Mouse (Mus musculus) monocyte, adult 59 days (primary cell): ENCODE measurements around the gene Olfr695. TPM values are rescaled to one million over a fixed set of nuclear protein-coding genes. Genes with fewer than 3 reads are reported as not detected.

Experiments
- total RNA-seq, 2 experiments: library from RNA; stranded (reverse); gene quantifications; one replicate each; pipeline ENCODE4 v1.2.4; 2023

Gene Olfr695
- total RNA-seq, result not detected

DNA sequence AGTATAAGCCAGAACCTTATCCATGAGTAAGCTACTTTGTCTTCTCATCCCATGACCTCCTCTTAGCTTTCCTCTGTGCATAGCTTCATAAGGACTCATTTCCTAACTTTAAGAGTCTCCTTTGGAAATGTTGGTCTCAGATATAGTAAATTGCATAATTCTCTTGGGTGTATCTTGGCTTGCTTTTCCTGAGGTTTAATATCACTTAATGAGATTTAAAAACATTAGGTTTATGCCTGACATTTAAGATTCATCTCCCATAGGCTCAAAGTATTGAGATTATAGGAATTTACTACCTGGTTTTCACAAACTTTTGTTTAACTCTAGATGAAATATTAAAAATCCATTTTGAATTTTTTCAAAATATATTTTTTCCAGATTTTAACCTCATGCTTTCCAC lies at the start of gene Olfr695:
Olfr695 (minus strand) TSS at position 101 of the 400 bp plus-strand sequence.

DNA sequence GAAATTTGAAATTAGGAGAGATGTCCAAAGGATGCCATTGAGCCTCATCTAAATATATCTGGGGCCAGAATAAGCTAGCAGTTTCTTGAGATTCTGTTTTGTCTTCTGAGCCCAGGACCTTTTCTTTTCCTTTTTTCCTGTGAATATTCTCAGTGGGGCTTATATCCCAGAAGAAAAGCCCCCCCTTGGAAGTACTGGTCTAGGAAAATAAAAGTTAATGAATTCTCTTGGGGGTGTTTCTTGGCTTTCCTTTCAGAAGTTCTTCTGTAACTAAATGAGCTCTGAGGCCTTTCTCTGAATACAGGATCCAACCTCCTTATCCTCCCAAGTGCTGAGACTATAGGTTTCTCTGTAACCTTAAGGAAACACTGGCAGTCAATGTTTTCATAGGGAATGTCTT lies 39.1 kb upstream of the Olfr695 start, which contains the start of gene Olfr698:
Olfr698 (minus strand) TSS at position 101 of the 400 bp plus-strand sequence.

DNA sequence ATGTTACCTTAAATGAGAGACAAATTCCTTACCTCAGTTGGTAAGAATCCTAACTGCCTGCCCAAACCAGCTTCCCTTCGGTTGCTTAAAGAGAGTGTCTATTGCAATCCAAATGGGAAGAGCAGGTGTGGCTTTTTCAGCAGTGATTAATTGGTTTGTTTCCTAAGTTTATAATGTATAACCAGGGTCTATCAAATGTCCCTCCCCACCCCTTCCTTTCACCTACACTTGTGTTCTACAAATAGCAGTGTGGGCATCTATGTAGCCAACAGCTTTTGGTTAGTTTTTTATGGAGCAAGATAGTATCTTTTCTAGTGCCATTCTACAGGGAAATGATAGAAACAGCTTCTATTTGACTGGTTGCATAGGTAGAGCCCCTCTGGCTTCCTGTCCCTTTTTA lies 26.1 kb upstream of the Olfr695 start, which contains the start of gene Olfr697:
Olfr697 (minus strand) TSS at position 101 of the 400 bp plus-strand sequence.

DNA sequence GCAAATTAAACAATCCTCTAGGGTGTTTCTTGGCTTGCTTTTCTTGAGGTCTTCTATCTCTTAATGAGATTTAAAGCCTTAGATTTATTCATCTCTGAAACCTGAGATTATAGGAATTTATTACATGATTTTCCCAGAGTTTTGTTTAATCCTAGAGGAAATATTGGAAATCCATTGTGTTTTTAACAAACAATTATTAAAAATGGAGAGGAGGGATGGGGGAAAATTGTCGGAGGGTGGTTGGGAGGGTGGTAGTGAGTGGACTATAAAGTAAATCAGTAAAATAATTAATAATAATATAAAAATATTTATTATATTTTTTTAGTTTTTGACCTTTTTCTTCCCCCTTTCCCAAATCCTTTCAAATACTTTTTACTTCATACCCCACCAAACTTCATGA lies 24.5 kb downstream of the Olfr695 start, which contains the start of gene Olfr694:
Olfr694 (minus strand) TSS at position 101 of the 400 bp plus-strand sequence.

DNA sequence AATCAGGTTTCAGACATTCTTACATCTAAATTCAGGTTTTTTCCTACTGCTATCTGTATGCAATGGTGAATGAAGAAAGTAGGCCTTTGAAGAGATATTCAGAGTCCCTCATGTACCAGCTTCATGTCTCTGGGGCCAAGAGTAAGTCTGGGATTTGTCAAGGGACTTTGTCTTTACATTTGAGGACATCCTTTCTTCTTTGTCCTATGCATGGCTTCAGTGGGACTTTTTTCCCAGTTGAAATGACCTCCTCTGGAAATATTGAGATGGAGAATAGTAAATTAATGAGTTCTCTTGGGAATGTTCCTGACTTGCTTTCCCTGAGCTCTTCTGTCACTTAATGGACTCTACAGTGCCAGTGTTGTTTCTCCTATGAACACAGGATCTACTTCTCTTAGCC lies 35.7 kb downstream of the Olfr695 start, which contains the start of gene Olfr693:
Olfr693 (minus strand) TSS at position 101 of the 400 bp plus-strand sequence.

Other genes with a start within 250 kb of the Olfr695 start
- gene Olfr693, start 35.8 kb downstream of the Olfr695 start, total RNA-seq, result not detected
- not detected for gene Olfr694, start 24.6 kb downstream of the Olfr695 start, total RNA-seq
- gene Olfr697, start 26.0 kb upstream of the Olfr695 start, total RNA-seq, result not detected
- not detected for gene Olfr698, start 39.0 kb upstream of the Olfr695 start, total RNA-seq
- not detected for gene Olfr699, start 76.8 kb upstream of the Olfr695 start, total RNA-seq
- not detected for gene Olfr700, start 92.4 kb upstream of the Olfr695 start, total RNA-seq
- gene Olfr701, start 97.7 kb upstream of the Olfr695 start, total RNA-seq, result not detected
- gene Olfr702, start 117.5 kb upstream of the Olfr695 start, total RNA-seq, result not detected
- gene Olfr703, start 127.0 kb upstream of the Olfr695 start, total RNA-seq, result not detected
- not detected for gene Olfr704, start 146.8 kb upstream of the Olfr695 start, total RNA-seq
- gene Olfr705, start 160.5 kb upstream of the Olfr695 start, total RNA-seq, result not detected
- gene Olfr706, start 171.8 kb upstream of the Olfr695 start, total RNA-seq, result not detected
- not detected for gene Olfr707, start 184.8 kb upstream of the Olfr695 start, total RNA-seq
- not detected for gene Olfr1532-ps1, start 191.6 kb upstream of the Olfr695 start, total RNA-seq
- under 1 TPM; 0.09 to 0.13 TPM for gene Olfr709-ps1, start 215.8 kb upstream of the Olfr695 start, total RNA-seq
- not detected for gene Olfr710, start 231.9 kb upstream of the Olfr695 start, total RNA-seq
- not detected for gene Olfr6, start 247.5 kb upstream of the Olfr695 start, total RNA-seq